Mouse (Mus musculus): ENCODE data around the gene Snx4. TPM values are rescaled to one million over a fixed set of nuclear protein-coding genes. Genes with fewer than 3 reads are reported as not detected.

Snx4 gene
- polyA plus RNA-seq, 1 experiment from 2014 or later: 110 TPM

GRCm38 (mm10) chr16:33339476-33339875 lies 88.2 kb downstream of the Snx4 start:
- WGBS: 83% methylated on average over 2 of the region's 2 CpGs
- no peak for TF ChIP-seq CTCF (IDR thresholded peaks at IDR 0.05; ENCODE audit: low read depth)
- H3K4me2 ChIP-seq: no peak overlapping the region

GRCm38 (mm10) chr16:33342356-33342755 lies 91.1 kb downstream of the Snx4 start:
- Histone ChIP-seq H3K4me2 (no peak overlapping the region), H3K27ac (ENCODE audit: low read depth) (peak overlapping the region; percentile 50; the same call in 1 of the 2 replicates), H3K9ac (no peak overlapping the region), H3K9me3 (ENCODE audit: low read depth, low read length) (no peaks in the 10 kb centered on the region), H3K4me1 (ENCODE audit: insufficient read depth) (peaks cover 3% of the 10 kb centered on the region; the same call in 1 of the 2 replicates), H3K27me3 (ENCODE audit: insufficient read depth, low read length) (no peaks in the 10 kb centered on the region), H3K4me3 (ENCODE audit: low read depth, low read length) (no peak overlapping the region), H3K36me3 (ENCODE audit: insufficient read depth) (no peaks in the 10 kb centered on the region)
- ATAC-seq (ENCODE audit: insufficient read depth) (peak; percentile 59; the same call in 1 of the 2 replicates), DNase-seq (no peak)
- TF ChIP-seq CTCF (IDR thresholded peaks at IDR 0.05; ENCODE audit: low read depth): no peak
- 15% methylated on average over 1 of the region's 1 CpGs for WGBS

More at GRCm38 (mm10) chr16:33339476-33339875, 88.2 kb downstream of the Snx4 start:
- Histone ChIP-seq H3K4me3 (ENCODE audit: low read depth, low read length) (no peak overlapping the region), H3K4me1 (ENCODE audit: insufficient read depth) (no peaks in the 10 kb centered on the region), H3K36me3 (ENCODE audit: insufficient read depth) (no peaks in the 10 kb centered on the region), H3K9ac (no peak overlapping the region), H3K27ac (ENCODE audit: low read depth) (no peak overlapping the region), H3K9me3 (ENCODE audit: low read depth, low read length) (no peaks in the 10 kb centered on the region), H3K27me3 (ENCODE audit: insufficient read depth, low read length) (no peaks in the 10 kb centered on the region)
- DNase-seq (no peak), ATAC-seq (ENCODE audit: insufficient read depth) (no peak)

- 63% methylated on average over 5 of the region's 5 CpGs for WGBS
- peaks cover 3% of the 10 kb centered on the region; the same call in 1 of the 2 replicates for H3K4me1 ChIP-seq (ENCODE audit: insufficient read depth)
- no peak for TF ChIP-seq CTCF (IDR thresholded peaks at IDR 0.05; ENCODE audit: low read depth)
- no peak overlapping the region for H3K27ac ChIP-seq (ENCODE audit: low read depth)
- H3K9me3 ChIP-seq (ENCODE audit: low read depth, low read length): no peaks in the 10 kb centered on the region
- no peaks in the 10 kb centered on the region for H3K27me3 ChIP-seq (ENCODE audit: insufficient read depth, low read length)
- no peak overlapping the region for H3K4me3 ChIP-seq (ENCODE audit: low read depth, low read length)
- H3K36me3 ChIP-seq (ENCODE audit: insufficient read depth): no peaks in the 10 kb centered on the region
- no peak overlapping the region for H3K4me2 ChIP-seq
- ATAC-seq (ENCODE audit: insufficient read depth) (no peak), DNase-seq (no peak)
- no peak overlapping the region for H3K9ac ChIP-seq
Observed at GRCm38 (mm10) chr16:33343106-33343505, 91.9 kb downstream of the Snx4 start.

GRCm38 (mm10) chr16:33343601-33344000 lies 92.4 kb downstream of the Snx4 start:
- no peaks in the 10 kb centered on the region for H3K9me3 ChIP-seq (ENCODE audit: low read depth, low read length)
- H3K9ac ChIP-seq: no peak overlapping the region
- 78% methylated on average over 7 of the region's 7 CpGs for WGBS
- H3K4me2 ChIP-seq: no peak overlapping the region
- ATAC-seq (ENCODE audit: insufficient read depth) (no peak), DNase-seq (no peak)
- no peaks in the 10 kb centered on the region for H3K27me3 ChIP-seq (ENCODE audit: insufficient read depth, low read length)
- H3K4me3 ChIP-seq (ENCODE audit: low read depth, low read length): no peak overlapping the region
- no peak overlapping the region for H3K27ac ChIP-seq (ENCODE audit: low read depth)
- H3K4me1 ChIP-seq (ENCODE audit: insufficient read depth): peaks cover 3% of the 10 kb centered on the region; the same call in 1 of the 2 replicates
- H3K36me3 ChIP-seq (ENCODE audit: insufficient read depth): no peaks in the 10 kb centered on the region
- TF ChIP-seq CTCF (IDR thresholded peaks at IDR 0.05; ENCODE audit: low read depth): no peak

GRCm38 (mm10) chr16:33344379-33344778 lies 93.1 kb downstream of the Snx4 start:
- no peak overlapping the region for H3K4me2 ChIP-seq
- 61% methylated on average over 9 of the region's 9 CpGs for WGBS
- DNase-seq: peak; percentile 19

GRCm38 (mm10) chr16:33344875-33345274 lies 93.6 kb downstream of the Snx4 start:
- Histone ChIP-seq H3K27ac (ENCODE audit: low read depth) (no peak overlapping the region), H3K4me1 (ENCODE audit: insufficient read depth) (peaks cover 3% of the 10 kb centered on the region; the same call in 1 of the 2 replicates), H3K27me3 (ENCODE audit: insufficient read depth, low read length) (no peaks in the 10 kb centered on the region), H3K4me3 (ENCODE audit: low read depth, low read length) (no peak overlapping the region), H3K9me3 (ENCODE audit: low read depth, low read length) (no peaks in the 10 kb centered on the region), H3K4me2 (no peak overlapping the region), H3K9ac (no peak overlapping the region), H3K36me3 (ENCODE audit: insufficient read depth) (no peaks in the 10 kb centered on the region)
- no peak for TF ChIP-seq CTCF (IDR thresholded peaks at IDR 0.05; ENCODE audit: low read depth)
- DNase-seq (no peak), ATAC-seq (ENCODE audit: insufficient read depth) (0 out of 2 replicates have a peak, but pooled peaks have one; percentile 32)
- 77% methylated on average over 4 of the region's 4 CpGs for WGBS

More at GRCm38 (mm10) chr16:33344379-33344778, 93.1 kb downstream of the Snx4 start:
- H3K9me3 ChIP-seq (ENCODE audit: low read depth, low read length): no peaks in the 10 kb centered on the region
- H3K4me3 ChIP-seq (ENCODE audit: low read depth, low read length): no peak overlapping the region
- no peak for ATAC-seq (ENCODE audit: insufficient read depth)
- H3K27ac ChIP-seq (ENCODE audit: low read depth): no peak overlapping the region
- no peaks in the 10 kb centered on the region for H3K36me3 ChIP-seq (ENCODE audit: insufficient read depth)
- H3K27me3 ChIP-seq (ENCODE audit: insufficient read depth, low read length): no peaks in the 10 kb centered on the region
- H3K9ac ChIP-seq: no peak overlapping the region
- no peak for TF ChIP-seq CTCF (IDR thresholded peaks at IDR 0.05; ENCODE audit: low read depth)
- peaks cover 3% of the 10 kb centered on the region; the same call in 1 of the 2 replicates for H3K4me1 ChIP-seq (ENCODE audit: insufficient read depth)

GRCm38 (mm10) chr16:33346376-33346775 lies 95.1 kb downstream of the Snx4 start:
- ATAC-seq (ENCODE audit: insufficient read depth) (no peak), DNase-seq (no peak)
- Histone ChIP-seq H3K9me3 (ENCODE audit: low read depth, low read length) (no peaks in the 10 kb centered on the region), H3K4me2 (no peak overlapping the region), H3K27ac (ENCODE audit: low read depth) (no peak overlapping the region), H3K27me3 (ENCODE audit: insufficient read depth, low read length) (no peaks in the 10 kb centered on the region), H3K9ac (no peak overlapping the region), H3K4me1 (ENCODE audit: insufficient read depth) (peaks cover 3% of the 10 kb centered on the region; the same call in 1 of the 2 replicates), H3K4me3 (ENCODE audit: low read depth, low read length) (no peak overlapping the region), H3K36me3 (ENCODE audit: insufficient read depth) (no peaks in the 10 kb centered on the region)
- WGBS: 54% methylated on average over 3 of the region's 3 CpGs
- TF ChIP-seq CTCF (IDR thresholded peaks at IDR 0.05; ENCODE audit: low read depth): no peak
